ENCODE assay signal across 12 mouse cellular contexts in the genomic region with DNA sequence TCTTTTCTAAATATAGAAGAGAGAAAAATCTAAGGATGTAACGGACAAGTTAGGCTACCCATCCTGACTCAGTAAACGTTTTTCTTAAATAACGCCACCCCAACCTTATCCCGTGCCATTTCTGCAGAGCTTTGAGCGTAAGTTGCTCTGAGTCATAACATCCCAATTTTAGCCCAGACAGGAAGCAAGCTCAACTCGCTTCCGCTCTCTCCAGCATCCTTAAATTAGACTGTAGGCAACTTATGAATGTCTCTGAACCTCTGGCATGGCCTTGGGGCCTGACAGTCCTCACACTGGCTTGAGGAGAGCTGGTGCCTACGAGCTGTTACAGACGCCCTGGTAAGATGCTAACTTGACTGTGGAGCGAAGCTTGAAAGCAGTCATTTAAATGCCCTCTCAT. TPM values are rescaled to one million over a fixed set of nuclear protein-coding genes. Genes with fewer than 3 reads are reported as not detected.
DNase-seq lines count a peak whose midpoint lies in the region; TF ChIP-seq lines count a peak whose summit lies in the region.
"Had no signal": no experiment of that assay in that cellular context is flagged by ENCODE, and none has a peak within 500 bp of the region (broad histone marks: within the 10 kb centered on the region; RNA-seq: fewer than 3 reads in every experiment).

No protein-coding gene starts in this region.

- peak overlapping the region; percentile 63 for H3K27ac ChIP-seq in layer of hippocampus, adult 2 months
- H3K27ac ChIP-seq: forebrain, embryonic 12.5 days had no signal

- peak; percentile 97 for DNase-seq in heart, adult 11 months
- DNase-seq in heart, postnatal 25 days (ENCODE audit: low spot score): no peak
- no peak for DNase-seq in layer of hippocampus, adult 2 months (ENCODE audit: low spot score in 2 of 2)
- DNase-seq in layer of hippocampus, postnatal 25 days (ENCODE audit: extremely low spot score in 1 of 2, low spot score in 1 of 2): no peak
- DNase-seq in brain, adult 2 months (ENCODE audit: low read depth, low spot score): peak; percentile 92
- peak; percentile 44 for DNase-seq in right cerebral cortex, postnatal 25 days
- DNase-seq in embryo, embryonic 9.5 days (ENCODE audit: extremely low spot score): no peak
- no peak for DNase-seq in cerebellum, adult 18-20 months
- DNase-seq: adrenal gland, postnatal 14 days; lung, postnatal 14 days had no signal

- no peak overlapping the region for H3K4me3 ChIP-seq in layer of hippocampus, adult 2 months
- H3K4me3 ChIP-seq: forebrain, embryonic 12.5 days had no signal

- no peak for TF ChIP-seq CTCF in layer of hippocampus, adult 2 months (conservative IDR thresholded peaks at IDR 0.05)

- intact Hi-C loops in heart, postnatal 25 days (cut with DNase I): no loop called here

RNA-seq across cellular contexts. Expression of gene Spata32, which starts 5.2 kb away (rescaled TPM):
- not detected for total RNA-seq in heart, postnatal 25 days (2021)
- total RNA-seq in layer of hippocampus, adult 2 months (2021): 1 to 10 TPM; 1.2 to 1.3 TPM
- total RNA-seq in layer of hippocampus, postnatal 25 days (2021): 1 to 10 TPM in 1 of 2 experiments, under 1 TPM in 1; 0.81 to 1.7 TPM
- total RNA-seq: adrenal gland, postnatal 14 days; neutrophil, adult 5-6 weeks had no signal

RNA-seq across cellular contexts. Expression of gene 1700023F06Rik, which starts 15.1 kb away (rescaled TPM):
- not detected for total RNA-seq in heart, postnatal 25 days (2021)
- total RNA-seq in layer of hippocampus, adult 2 months (2021): 1 to 10 TPM; 1.5 to 2.0 TPM
- 1 to 10 TPM; 1.1 to 1.5 TPM for total RNA-seq in layer of hippocampus, postnatal 25 days (2021)
- total RNA-seq: neutrophil, adult 5-6 weeks had no signal

RNA-seq across cellular contexts. Expression of gene Map3k14, which starts 43.8 kb away (rescaled TPM):
- total RNA-seq in heart, postnatal 25 days (2021): 1 to 10 TPM; 2.7 to 2.9 TPM
- total RNA-seq in layer of hippocampus, adult 2 months (2021): 1 to 10 TPM; 3.3 TPM
- total RNA-seq in layer of hippocampus, postnatal 25 days (2021): 1 to 10 TPM; 3.0 to 3.7 TPM

RNA-seq across cellular contexts. Expression of gene Fmnl1, which starts 52.5 kb away (rescaled TPM):
- 10 to 100 TPM; 15.1 to 18.2 TPM for total RNA-seq in heart, postnatal 25 days (2021)
- 100 to 1,000 TPM; 142 to 156 TPM for total RNA-seq in layer of hippocampus, adult 2 months (2021)
- total RNA-seq in layer of hippocampus, postnatal 25 days (2021): 100 to 1,000 TPM; 127 to 147 TPM

Comparison
In these comparisons a context has a peak if more than half of its experiments do, and no peak if none do; other contexts are left out.
1. DNase-seq: peak in heart, adult 11 months (single experiment), brain, adult 2 months (single experiment) and right cerebral cortex, postnatal 25 days (single experiment); none in heart, postnatal 25 days (single experiment), layer of hippocampus, adult 2 months (0 of 2), layer of hippocampus, postnatal 25 days (0 of 2), embryo, embryonic 9.5 days (single experiment) and cerebellum, adult 18-20 months (0 of 2).